Mouse (Mus musculus) macrophage (primary cell): Measurements from ENCODE around the gene Gm4881. TPM values are rescaled to one million over a fixed set of nuclear protein-coding genes. Genes with fewer than 3 reads are reported as not detected.
A peak's percentile ranks its signal among the peaks of the same experiment; 100 is the strongest.

Experiments used
- H3K27ac ChIP-seq: fragments of 350-480 bp; formaldehyde crosslinking; 2 replicates; pipeline ENCODE4 v1.9.0; 2021
- H3K36me3 ChIP-seq: fragments of 350-480 bp; formaldehyde crosslinking; 2 replicates; pipeline ENCODE4 v1.9.0; 2021; ENCODE audit errors: inconsistent target
- H3K4me3 ChIP-seq: fragments of 350-480 bp; formaldehyde crosslinking; 2 replicates; pipeline ENCODE4 v1.9.0; 2021; ENCODE audit errors: inconsistent target
- H3K79me2 ChIP-seq: fragments of 350-480 bp; formaldehyde crosslinking; 2 replicates; pipeline ENCODE4 v1.9.0; 2021; ENCODE audit errors: inconsistent target
- WGBS: methylation state at CpG from one replicate; pipeline ENCODE4 v1.1.7; 2026; ENCODE audit warnings: inconsistent platforms; ENCODE audit not compliant: missing documents; 5-methylcytosine and 5-hydroxymethylcytosine counted together
- polyA plus RNA-seq: library from polyadenylated mRNA; stranded (reverse); fragments of 250-400 nt; gene quantifications from 3 replicates; pipeline ENCODE4 v1.2.4, GENCODE M21; 2018; ENCODE audit warnings: inconsistent platforms

Gene Gm4881
- polyA plus RNA-seq, 1 experiment from 2014 or later: not detected

GRCm38 (mm10) chr7:24931651-24932050, 12.6 kb downstream of the Gm4881 start:
- H3K27ac ChIP-seq: no peak overlapping the region
- WGBS: 5% methylated on average over 14 of the region's 15 CpGs
- H3K79me2 ChIP-seq: no peaks in the 10 kb centered on the region
- no peaks in the 10 kb centered on the region; the same call in 1 of the 2 replicates for H3K36me3 ChIP-seq
- H3K4me3 ChIP-seq: no peak overlapping the region

- Histone ChIP-seq H3K79me2 (no peaks in the 10 kb centered on the region), H3K36me3 (peaks cover 10% of the 10 kb centered on the region), H3K4me3 (no peak overlapping the region), H3K27ac (no peak overlapping the region)
- WGBS: 45% methylated on average over 6 of the region's 6 CpGs
Measured at GRCm38 (mm10) chr7:24930475-24930874, 13.8 kb downstream of the Gm4881 start.

- H3K27ac ChIP-seq: no peak overlapping the region
- 93% methylated on average over 9 of the region's 9 CpGs for WGBS
- peaks cover 75% of the 10 kb centered on the region for H3K36me3 ChIP-seq
- H3K79me2 ChIP-seq: no peaks in the 10 kb centered on the region
- no peak overlapping the region for H3K4me3 ChIP-seq
Measured at GRCm38 (mm10) chr7:24919728-24920127, 24.6 kb downstream of the Gm4881 start.

GRCm38 (mm10) chr7:24918763-24919323, 25.5 kb downstream of the Gm4881 start:
- no peaks in the 10 kb centered on the region for H3K79me2 ChIP-seq
- WGBS: 95% methylated on average over 11 of the region's 20 CpGs
- no peak overlapping the region for H3K27ac ChIP-seq
- no peak overlapping the region for H3K4me3 ChIP-seq
- H3K36me3 ChIP-seq: peaks cover 66% of the 10 kb centered on the region

- H3K4me3 ChIP-seq: no peak overlapping the region
- H3K36me3 ChIP-seq: peaks cover 71% of the 10 kb centered on the region
- peaks cover 42% of the 10 kb centered on the region for H3K79me2 ChIP-seq
- 98% methylated on average over 10 of the region's 14 CpGs for WGBS
- no peak overlapping the region for H3K27ac ChIP-seq
Measured at GRCm38 (mm10) chr7:24912480-24912879, 31.8 kb downstream of the Gm4881 start.

- Histone ChIP-seq H3K27ac (no peak overlapping the region), H3K79me2 (peaks cover 83% of the 10 kb centered on the region), H3K36me3 (peaks cover 59% of the 10 kb centered on the region), H3K4me3 (no peak overlapping the region)
- WGBS: 45% methylated on average over 13 of the region's 13 CpGs
Measured at GRCm38 (mm10) chr7:24907211-24907748, 37.0 kb downstream of the Gm4881 start.

- Histone ChIP-seq H3K4me3 (no peak overlapping the region), H3K27ac (no peak overlapping the region), H3K36me3 (peaks cover 51% of the 10 kb centered on the region), H3K79me2 (peaks cover 79% of the 10 kb centered on the region)
- WGBS: 30% methylated on average over 4 of the region's 6 CpGs
Measured at GRCm38 (mm10) chr7:24906551-24906950, 37.7 kb downstream of the Gm4881 start.

- Histone ChIP-seq H3K27ac (no peak overlapping the region), H3K4me3 (peak overlapping the region; percentile 93), H3K79me2 (peaks cover 66% of the 10 kb centered on the region), H3K36me3 (peaks cover 36% of the 10 kb centered on the region)
- WGBS: 24% methylated on average over 3 of the region's 3 CpGs
Measured at GRCm38 (mm10) chr7:24904936-24905335, 39.4 kb downstream of the Gm4881 start.

- 0% methylated on average over 27 of the region's 30 CpGs for WGBS
- H3K4me3 ChIP-seq: peak overlapping the region; percentile 93
- peak overlapping the region; percentile 66 for H3K27ac ChIP-seq
- H3K79me2 ChIP-seq: peaks cover 57% of the 10 kb centered on the region
- peaks cover 27% of the 10 kb centered on the region for H3K36me3 ChIP-seq
Measured at GRCm38 (mm10) chr7:24904070-24904483, 40.2 kb downstream of the Gm4881 start.

GRCm38 (mm10) chr7:24903444-24903825, 40.9 kb downstream of the Gm4881 start:
- peaks cover 21% of the 10 kb centered on the region for H3K36me3 ChIP-seq
- H3K27ac ChIP-seq: peak overlapping the region; percentile 66
- peaks cover 51% of the 10 kb centered on the region for H3K79me2 ChIP-seq
- H3K4me3 ChIP-seq: peak overlapping the region; percentile 93
- WGBS: 2% methylated on average over 10 of the region's 10 CpGs

GRCm38 (mm10) chr7:24902630-24903443, 41.5 kb downstream of the Gm4881 start, which contains the start of gene Arhgef1:
TSS of gene Arhgef1 (plus strand) at chr7:24902912.
- 10% methylated on average over 27 of the region's 68 CpGs for WGBS
- peak within 1 kb of the TSS; percentile 66 for H3K27ac ChIP-seq
- peak within 1 kb of the TSS; percentile 93 for H3K4me3 ChIP-seq
- peaks cover 45% of the 10 kb centered on the region for H3K79me2 ChIP-seq
- H3K36me3 ChIP-seq: peaks cover 15% of the 10 kb centered on the region; the same call in 1 of the 2 replicates

GRCm38 (mm10) chr7:24902264-24902629, 42.0 kb downstream of the Gm4881 start:
- Histone ChIP-seq H3K27ac (peak overlapping the region; percentile 54), H3K4me3 (peak overlapping the region; percentile 26), H3K36me3 (peaks cover 9% of the 10 kb centered on the region; the same call in 1 of the 2 replicates), H3K79me2 (peaks cover 39% of the 10 kb centered on the region)
- WGBS: 46% methylated on average over 2 of the region's 2 CpGs

- Histone ChIP-seq H3K36me3 (0 out of 2 replicates have a peak, but pooled peaks cover 6% of the 10 kb centered on the region), H3K27ac (peak overlapping the region; percentile 54; the same call in 1 of the 2 replicates), H3K4me3 (peak overlapping the region; percentile 26; the same call in 1 of the 2 replicates), H3K79me2 (peaks cover 35% of the 10 kb centered on the region)
- WGBS: 13% methylated on average over 1 of the region's 1 CpGs
Measured at GRCm38 (mm10) chr7:24901842-24902241, 42.5 kb downstream of the Gm4881 start.

- 42% methylated on average over 6 of the region's 6 CpGs for WGBS
- Histone ChIP-seq H3K36me3 (no peaks in the 10 kb centered on the region), H3K4me3 (no peak overlapping the region), H3K27ac (no peak overlapping the region), H3K79me2 (peaks cover 28% of the 10 kb centered on the region)
Measured at GRCm38 (mm10) chr7:24901114-24901513, 43.2 kb downstream of the Gm4881 start.

- 80% methylated on average over 3 of the region's 5 CpGs for WGBS
- no peaks in the 10 kb centered on the region for H3K79me2 ChIP-seq
- H3K27ac ChIP-seq: no peak overlapping the region
- H3K4me3 ChIP-seq: no peak overlapping the region
- no peaks in the 10 kb centered on the region for H3K36me3 ChIP-seq
Measured at GRCm38 (mm10) chr7:24897959-24898358, 46.3 kb downstream of the Gm4881 start.
